In the genomic region with DNA sequence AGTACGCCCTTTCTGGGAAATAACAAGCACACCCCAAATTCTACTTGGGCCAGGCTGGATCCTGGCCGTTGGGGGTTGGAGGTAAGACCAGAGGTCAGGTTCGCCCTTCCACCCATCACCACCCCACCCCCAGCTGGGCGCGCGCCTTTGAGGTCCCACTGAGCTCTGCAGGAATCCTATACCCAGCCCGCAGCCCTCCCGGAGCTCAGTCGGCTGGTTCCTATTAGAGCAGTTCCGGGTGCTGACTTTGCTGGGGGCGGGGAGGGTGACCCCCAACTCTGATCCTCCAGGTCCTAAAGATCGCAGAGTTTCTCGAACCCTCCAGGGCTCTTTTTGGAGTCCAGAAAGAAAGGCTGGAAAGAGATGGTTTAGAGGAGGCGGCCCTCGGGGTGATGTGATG, we compare ENCODE assay signal across 10 mouse cellular contexts. TPM values are rescaled to one million over a fixed set of nuclear protein-coding genes. Genes with fewer than 3 reads are reported as not detected.
DNase-seq lines count a peak whose midpoint lies in the region; ATAC-seq and TF ChIP-seq lines count a peak whose summit lies in the region.
"Had no signal": no experiment of that assay in that cellular context is flagged by ENCODE, and none has a peak within 500 bp of the region (broad histone marks: within the 10 kb centered on the region; RNA-seq: fewer than 3 reads in every experiment).

No protein-coding gene starts in this region.

- peak overlapping the region; percentile 89 for H3K4me2 ChIP-seq in embryonic facial prominence, embryonic 12.5 days (replicated peaks)
- H3K4me2 ChIP-seq in kidney, postnatal 0 days (ENCODE audit: low read length) = peak overlapping the region; percentile 94

- no peak for TF ChIP-seq POLR2A in kidney, adult 2 months (IDR thresholded peaks at IDR 0.05; ENCODE audit: low read depth, low read length)

- no peaks in the 10 kb centered on the region for H3K9me3 ChIP-seq in embryonic facial prominence, embryonic 12.5 days
- no peaks in the 10 kb centered on the region for H3K9me3 ChIP-seq in kidney, postnatal 0 days (replicated peaks; ENCODE audit: low read length)

- H3K4me3 ChIP-seq in kidney, adult 2 months (ENCODE audit: insufficient read depth, low read depth, low read length) = peak overlapping the region; percentile 49
- H3K4me3 ChIP-seq in embryonic facial prominence, embryonic 12.5 days = peak overlapping the region; percentile 87
- H3K4me3 ChIP-seq in kidney, postnatal 0 days (replicated peaks; ENCODE audit: low read depth, low read length) = peak overlapping the region; percentile 61

- no peaks in the 10 kb centered on the region for H3K36me3 ChIP-seq in kidney, adult 2 months (ENCODE audit: control insufficient read depth, insufficient read depth, low read length)
- H3K36me3 ChIP-seq in embryonic facial prominence, embryonic 12.5 days = peaks cover 10% of the 10 kb centered on the region
- no peaks in the 10 kb centered on the region for H3K36me3 ChIP-seq in kidney, postnatal 0 days (ENCODE audit: insufficient read depth, low read length)

- H3K27me3 ChIP-seq in kidney, adult 2 months (replicated peaks; ENCODE audit: control insufficient read depth, insufficient read depth, low read length) = peaks cover 6% of the 10 kb centered on the region; the same call in 1 of the 2 replicates
- H3K27me3 ChIP-seq in embryonic facial prominence, embryonic 12.5 days = no peaks in the 10 kb centered on the region
- H3K27me3 ChIP-seq in kidney, postnatal 0 days (ENCODE audit: insufficient read depth, low read length) = no peaks in the 10 kb centered on the region
- H3K27me3 ChIP-seq: CH12.LX had no signal

- H3K4me1 ChIP-seq in kidney, adult 2 months (ENCODE audit: control insufficient read depth, insufficient read depth, low read length) = no peaks in the 10 kb centered on the region; the same call in 1 of the 2 replicates
- H3K4me1 ChIP-seq in embryonic facial prominence, embryonic 12.5 days = peaks cover 47% of the 10 kb centered on the region
- H3K4me1 ChIP-seq in kidney, postnatal 0 days (replicated peaks; ENCODE audit: insufficient read depth, low read length) = peaks cover 34% of the 10 kb centered on the region

- TF ChIP-seq CTCF in kidney, adult 2 months (conservative IDR thresholded peaks at IDR 0.05; ENCODE audit: insufficient read depth, insufficient read length, low read depth, low read length) = no peak
- TF ChIP-seq CTCF in kidney, postnatal 0 days (IDR thresholded peaks at IDR 0.05; ENCODE audit: low read depth) = no peak

- DNase-seq in kidney, adult 2 months = peak; percentile 27
- DNase-seq in kidney, adult 11 months = no peak
- DNase-seq in kidney, postnatal 0 days (ENCODE audit: low spot score) = peak; percentile 56
- peak; percentile 57 for DNase-seq in neural tube, embryonic 10.5 days (ENCODE audit: extremely low spot score, low spot score)
- DNase-seq in ovary, postnatal 10 days (ENCODE audit: low spot score) = no peak
- DNase-seq in layer of hippocampus, adult 9-11 months = no peak

- peak; percentile 84 for ATAC-seq in embryonic facial prominence, embryonic 12.5 days (ENCODE audit: insufficient number of reproducible peaks, insufficient read depth, low FRiP score, low TSS enrichment)
- no peak; the same call in 1 of the 2 replicates for ATAC-seq in kidney, postnatal 0 days (replicated peaks; ENCODE audit: low FRiP score, low read depth)
- no peak for ATAC-seq in megakaryocyte, adult 5-6 weeks (ENCODE audit: poor library complexity, severe bottlenecking)

- peak overlapping the region; percentile 95 for H3K9ac ChIP-seq in embryonic facial prominence, embryonic 12.5 days
- peak overlapping the region; percentile 78 for H3K9ac ChIP-seq in kidney, postnatal 0 days (ENCODE audit: low read depth, low read length)

- peak overlapping the region; percentile 56; the same call in 1 of the 2 replicates for H3K27ac ChIP-seq in kidney, adult 2 months (ENCODE audit: insufficient read depth, low read depth, low read length)
- peak overlapping the region; percentile 92 for H3K27ac ChIP-seq in embryonic facial prominence, embryonic 12.5 days
- H3K27ac ChIP-seq in kidney, postnatal 0 days = peak overlapping the region; percentile 70

- 13% methylated on average over 15 of the region's 15 CpGs for WGBS in kidney, adult 2 months
- under 1% methylated on average over 15 of the region's 15 CpGs for WGBS in embryonic facial prominence, embryonic 12.5 days
- WGBS in kidney, postnatal 0 days = 2% methylated on average over 15 of the region's 15 CpGs

RNA-seq across cellular contexts. Expression of gene Wdr86, which starts 0.5 kb away (rescaled TPM):
- 7.0 and 8.6 TPM in 2 replicates for polyA plus RNA-seq in kidney, adult 2 months (2012; rRNA removed)
- 69.7 and 78.3 TPM in 2 replicates for polyA plus RNA-seq in embryonic facial prominence, embryonic 12.5 days (2016; fragmentation: Nextera tagmentation; extraction: Ambion mirVana)
- 21.3 and 21.9 TPM in 2 replicates for polyA plus RNA-seq in kidney, postnatal 0 days (2015; fragmentation: Nextera tagmentation; extraction: Ambion mirVana)
- total RNA-seq in megakaryocyte, adult 5-6 weeks (2015) = 0.18 TPM in 1 of 2 replicates, not detected in the other
- 0.12 and 0.55 TPM in 2 replicates for total RNA-seq in megakaryocyte, adult 5-6 weeks (2017)

RNA-seq across cellular contexts. Expression of gene Crygn, which starts 26.8 kb away (rescaled TPM):
- polyA plus RNA-seq in kidney, adult 2 months (2012; rRNA removed) = 0.14 and 1.4 TPM in 2 replicates
- 6.5 and 18.4 TPM in 2 replicates for polyA plus RNA-seq in embryonic facial prominence, embryonic 12.5 days (2016; fragmentation: Nextera tagmentation; extraction: Ambion mirVana)
- 5.8 and 7.1 TPM in 2 replicates for polyA plus RNA-seq in kidney, postnatal 0 days (2015; fragmentation: Nextera tagmentation; extraction: Ambion mirVana)
- total RNA-seq in megakaryocyte, adult 5-6 weeks (2015) = 2.3 and 3.7 TPM in 2 replicates
- total RNA-seq in megakaryocyte, adult 5-6 weeks (2017) = not detected in 2 replicates
- total RNA-seq: left cerebral cortex, postnatal 36 days had no signal

RNA-seq across cellular contexts. Expression of gene Nub1, which starts 45.7 kb away (rescaled TPM):
- 37.5 and 46.9 TPM in 2 replicates for polyA plus RNA-seq in kidney, adult 2 months (2012; rRNA removed)
- 33.9 and 34.0 TPM in 2 replicates for polyA plus RNA-seq in embryonic facial prominence, embryonic 12.5 days (2016; fragmentation: Nextera tagmentation; extraction: Ambion mirVana)
- 35.2 and 35.3 TPM in 2 replicates for polyA plus RNA-seq in kidney, postnatal 0 days (2015; fragmentation: Nextera tagmentation; extraction: Ambion mirVana)
- total RNA-seq in megakaryocyte, adult 5-6 weeks (2015) = 38.3 and 39.9 TPM in 2 replicates
- total RNA-seq in megakaryocyte, adult 5-6 weeks (2017) = 61.5 and 67.3 TPM in 2 replicates

Comparison
In these comparisons a context has a peak if more than half of its experiments do, and no peak if none do; other contexts are left out.
1. DNase-seq: peak in kidney, adult 2 months (single experiment), kidney, postnatal 0 days (single experiment) and neural tube, embryonic 10.5 days (single experiment); none in kidney, adult 11 months (single experiment), ovary, postnatal 10 days (single experiment) and layer of hippocampus, adult 9-11 months (single experiment).
2. Peak in every context shown above with its lines, with median percentiles within 50 percentile points of each other: H3K27ac ChIP-seq and H3K4me3 ChIP-seq.